Mouse (Mus musculus): ENCODE data around the gene Ints14.

GRCm38 (mm10) chr9:65021887-65022579, 61.3 kb downstream of the Ints14 start:
- TF ChIP-seq CTCF (IDR thresholded peaks at IDR 0.05; ENCODE audit: borderline replicate concordance, insufficient read depth, low read length) = no peak
- TF ChIP-seq POLR2A (IDR thresholded peaks at IDR 0.05; ENCODE audit: low read depth, low read length) = no peak
